9 mouse cellular contexts compared by ENCODE assay signal in the genomic region with DNA sequence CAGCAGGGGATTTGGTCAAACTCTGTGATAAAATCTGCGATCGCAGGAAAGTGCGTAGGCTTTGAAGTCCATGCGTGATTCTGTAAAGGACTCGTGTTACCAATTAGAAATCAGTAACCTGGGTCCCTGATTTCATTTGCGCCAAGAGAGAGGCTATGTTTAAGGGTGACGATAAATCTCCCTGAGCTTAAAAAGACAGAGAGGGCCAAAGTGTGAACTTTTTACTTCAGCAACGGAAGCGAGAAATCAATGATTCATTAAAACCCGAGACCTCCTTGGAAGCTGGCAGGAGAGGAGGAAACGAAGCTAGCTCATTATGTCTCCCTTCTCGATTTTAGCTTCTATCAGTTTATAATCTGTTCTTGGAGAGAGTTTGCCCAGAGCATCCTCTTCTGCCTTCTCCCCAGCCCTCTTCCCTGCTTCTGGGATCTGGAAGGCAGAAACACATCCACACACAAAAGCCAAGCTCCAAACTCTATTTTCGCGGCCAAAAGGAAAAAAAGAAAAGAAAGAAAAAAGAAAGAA. TPM values are rescaled to one million over a fixed set of nuclear protein-coding genes. Genes with fewer than 3 reads are reported as not detected.
A peak's percentile ranks its signal among the peaks of the same experiment; 100 is the strongest.
DNase-seq lines count a peak whose midpoint lies in the region; ATAC-seq and TF ChIP-seq lines count a peak whose summit lies in the region.
"Had no signal": no experiment of that assay in that cellular context is flagged by ENCODE, and none has a peak within 500 bp of the region (broad histone marks: within the 10 kb centered on the region; RNA-seq: fewer than 3 reads in every experiment).

No protein-coding gene starts in this region.

- no peak for ATAC-seq in hindbrain, embryonic 16.5 days
- ATAC-seq in midbrain, embryonic 12.5 days (ENCODE audit: low FRiP score, low read depth), result no peak

- no peaks in the 10 kb centered on the region for H3K36me3 ChIP-seq in hindbrain, embryonic 16.5 days (ENCODE audit: control insufficient read depth, insufficient read depth, low read length)
- no peaks in the 10 kb centered on the region for H3K36me3 ChIP-seq in midbrain, embryonic 12.5 days

- peak; percentile 8 for DNase-seq in Muller cell, postnatal 12 days (ENCODE audit: inconsistent ontology term)
- no peak for DNase-seq in thymus, postnatal 14 days
- no peak for DNase-seq in left cerebral cortex, postnatal 25 days (ENCODE audit: low spot score in 2 of 2)
- no peak for DNase-seq in layer of hippocampus, postnatal 14 days (ENCODE audit: low spot score in 2 of 2)
- DNase-seq in adrenal gland, adult 18-20 months (ENCODE audit: low spot score in 2 of 2), result no peak
- DNase-seq: adrenal gland, postnatal 36 days had no signal

- intact Hi-C loops in left cerebral cortex, postnatal 25 days (cut with DNase I), result no loop called here

- peak overlapping the region; percentile 77; the same call in 1 of the 2 replicates for H3K4me3 ChIP-seq in cortical plate, adult 2 months (ENCODE audit: insufficient read depth, low read length)
- H3K4me3 ChIP-seq in hindbrain, embryonic 16.5 days (ENCODE audit: low read length), result peak overlapping the region; percentile 57
- peak overlapping the region; percentile 55 for H3K4me3 ChIP-seq in midbrain, embryonic 12.5 days

- TF ChIP-seq POLR2A in cortical plate, adult 2 months (IDR thresholded peaks at IDR 0.05; ENCODE audit: extremely low read depth, insufficient read depth, low read length), result no peak

- TF ChIP-seq CTCF in cortical plate, adult 2 months (IDR thresholded peaks at IDR 0.05; ENCODE audit: extremely low read depth, insufficient read depth, low read length), result no peak

- H3K27ac ChIP-seq in cortical plate, adult 2 months (ENCODE audit: insufficient read depth, low read length), result no peak overlapping the region
- no peak overlapping the region for H3K27ac ChIP-seq in hindbrain, embryonic 16.5 days (ENCODE audit: low read depth, low read length)
- no peak overlapping the region for H3K27ac ChIP-seq in midbrain, embryonic 12.5 days (replicated peaks)

- no peaks in the 10 kb centered on the region for H3K9me3 ChIP-seq in hindbrain, embryonic 16.5 days (ENCODE audit: control insufficient read depth, low read length)
- no peaks in the 10 kb centered on the region for H3K9me3 ChIP-seq in midbrain, embryonic 12.5 days

- H3K4me1 ChIP-seq in cortical plate, adult 2 months (ENCODE audit: control insufficient read depth, insufficient read depth, low read length), result no peaks in the 10 kb centered on the region; the same call in 1 of the 2 replicates
- peaks cover 20% of the 10 kb centered on the region for H3K4me1 ChIP-seq in hindbrain, embryonic 16.5 days (ENCODE audit: control insufficient read depth, insufficient read depth, low read depth, low read length)
- peaks cover 16% of the 10 kb centered on the region for H3K4me1 ChIP-seq in midbrain, embryonic 12.5 days

- under 1% methylated on average over 14 of the region's 14 CpGs for WGBS in hindbrain, embryonic 16.5 days
- whole genome bisulfite sequencing in midbrain, embryonic 12.5 days, result under 1% methylated on average over 14 of the region's 14 CpGs

- peaks cover 3% of the 10 kb centered on the region for H3K27me3 ChIP-seq in hindbrain, embryonic 16.5 days (replicated peaks; ENCODE audit: control insufficient read depth, insufficient read depth, low read length)
- H3K27me3 ChIP-seq in midbrain, embryonic 12.5 days, result peaks cover 34% of the 10 kb centered on the region

- no peak overlapping the region; the same call in 1 of the 2 replicates for H3K9ac ChIP-seq in hindbrain, embryonic 16.5 days (ENCODE audit: low read depth, low read length)
- peak overlapping the region; percentile 58; the same call in 1 of the 2 replicates for H3K9ac ChIP-seq in midbrain, embryonic 12.5 days (replicated peaks)

- peak overlapping the region; percentile 95 for H3K4me2 ChIP-seq in hindbrain, embryonic 16.5 days (ENCODE audit: low read length)
- peak overlapping the region; percentile 89 for H3K4me2 ChIP-seq in midbrain, embryonic 12.5 days (replicated peaks)

RNA-seq across cellular contexts. Expression of a gene that starts 44.1 kb away (rescaled TPM):
- polyA plus RNA-seq in cortical plate, adult 2 months (2012; rRNA removed), result 2.2 TPM in 2 replicates
- polyA plus RNA-seq in hindbrain, embryonic 16.5 days (2015; fragmentation: Nextera tagmentation; extraction: Ambion mirVana), result 2.6 and 3.3 TPM in 2 replicates
- 0.56 and 0.64 TPM in 2 replicates for polyA plus RNA-seq in midbrain, embryonic 12.5 days (2016; fragmentation: Nextera tagmentation; extraction: Ambion mirVana)
- 1 to 10 TPM; 3.8 to 4.0 TPM for total RNA-seq in left cerebral cortex, postnatal 25 days (2021)
- 10 to 100 TPM; 10.3 to 11.7 TPM for total RNA-seq in layer of hippocampus, postnatal 14 days (2021)
- 1 to 10 TPM; 1.6 to 3.6 TPM for total RNA-seq in adrenal gland, adult 18-20 months (2021)
